Mouse (Mus musculus) megakaryocyte, embryonic 14.5 days (primary cell): ENCODE data around the gene Smim5. TPM values are rescaled to one million over a fixed set of nuclear protein-coding genes. Genes with fewer than 3 reads are reported as not detected.
"Not testable (repeated sequence)": the region's sequence is repeated elsewhere in the genome, so short reads cannot be mapped to it uniquely, and the experiment has no call there.

Source experiments
- H3K27me3 ChIP-seq: replicated peaks from 2 replicates; pipeline ENCODE3; 2012; ENCODE audit warnings: inconsistent platforms
- H3K36me3 ChIP-seq: replicated peaks from 2 replicates; pipeline ENCODE3; 2012; ENCODE audit warnings: low read length, inconsistent platforms, mixed read lengths
- H3K4me1 ChIP-seq: 2 replicates; pipeline ENCODE4 v1.6.1; 2012; ENCODE audit warnings: inconsistent platforms
- H3K4me3 ChIP-seq: replicated peaks from 2 replicates; pipeline ENCODE3; 2012; ENCODE audit warnings: moderate library complexity, mild to moderate bottlenecking, inconsistent platforms
- H3K9me3 ChIP-seq: 2 replicates; pipeline ENCODE4 v1.6.1; 2012; ENCODE audit warnings: inconsistent platforms
- FLI1 ChIP-seq: IDR thresholded peaks from 2 replicates; pipeline ENCODE4 v1.6.1; 2012; ENCODE audit warnings: low read length, inconsistent platforms, mixed read lengths
- GATA1 ChIP-seq: IDR thresholded peaks from 3 replicates; pipeline ENCODE4 v1.6.1; 2012; ENCODE audit warnings: mixed read lengths, low read length, inconsistent platforms, borderline replicate concordance
- polyA plus RNA-seq: library from polyadenylated mRNA; stranded (reverse); fragments of >175 nt; gene quantifications from 2 replicates; pipeline ENCODE4 v1.2.3, GENCODE M21; 2012; ENCODE audit warnings: low replicate concordance; ENCODE audit not compliant: insufficient read depth

Gene Smim5
- polyA plus RNA-seq = 6.7 and 13.1 TPM in 2 replicates

DNA sequence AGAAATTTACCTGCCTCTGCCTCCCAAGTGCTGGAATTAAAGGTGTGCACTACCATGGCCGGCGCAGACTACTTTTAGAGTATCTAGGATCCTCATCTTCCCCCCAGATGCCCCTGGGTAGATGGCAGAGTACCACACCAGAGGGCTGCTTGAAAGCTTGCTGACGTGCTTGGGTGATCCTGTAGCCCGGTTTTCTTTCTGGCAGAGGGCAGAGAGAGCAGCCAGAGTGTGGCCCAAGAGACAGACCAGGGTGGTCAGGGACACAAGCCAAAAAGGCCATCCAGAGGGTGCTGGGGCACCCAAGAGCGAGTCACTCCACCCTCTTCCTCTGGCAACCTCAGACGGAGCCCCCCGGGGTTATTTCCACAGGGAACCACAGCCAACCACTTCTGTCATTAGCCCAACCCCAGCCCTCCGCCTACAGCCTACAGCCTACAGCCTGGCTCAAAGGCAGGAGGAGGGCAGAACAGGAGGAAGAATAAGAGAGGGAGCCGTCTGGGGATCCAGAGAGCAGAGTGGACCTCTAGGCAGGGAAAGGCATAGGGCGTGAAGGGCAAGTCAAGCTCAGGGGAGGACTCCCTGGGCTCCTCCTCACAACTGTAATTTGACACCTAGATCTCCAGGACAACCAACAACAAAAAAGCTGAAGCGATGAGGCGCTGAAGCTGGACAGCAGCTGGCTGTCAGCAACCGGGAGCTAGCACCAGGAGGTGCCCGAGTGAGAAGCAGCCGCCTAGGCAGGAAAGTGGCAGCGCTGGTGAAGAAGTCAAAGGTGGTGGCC, at the start of gene Smim5:
Smim5 (plus strand) TSS at position 481 of the 781 bp plus-strand sequence.
- H3K36me3 ChIP-seq = peaks cover 74% of the 10 kb centered on the region
- peaks cover 81% of the 10 kb centered on the region for H3K4me1 ChIP-seq
- H3K4me3 ChIP-seq = peak within 1 kb of the TSS; percentile 93
- peaks cover 2% of the 10 kb centered on the region for H3K27me3 ChIP-seq
- H3K9me3 ChIP-seq = no peaks in the 10 kb centered on the region
- no peak for TF ChIP-seq FLI1
- no peak for TF ChIP-seq GATA1

DNA sequence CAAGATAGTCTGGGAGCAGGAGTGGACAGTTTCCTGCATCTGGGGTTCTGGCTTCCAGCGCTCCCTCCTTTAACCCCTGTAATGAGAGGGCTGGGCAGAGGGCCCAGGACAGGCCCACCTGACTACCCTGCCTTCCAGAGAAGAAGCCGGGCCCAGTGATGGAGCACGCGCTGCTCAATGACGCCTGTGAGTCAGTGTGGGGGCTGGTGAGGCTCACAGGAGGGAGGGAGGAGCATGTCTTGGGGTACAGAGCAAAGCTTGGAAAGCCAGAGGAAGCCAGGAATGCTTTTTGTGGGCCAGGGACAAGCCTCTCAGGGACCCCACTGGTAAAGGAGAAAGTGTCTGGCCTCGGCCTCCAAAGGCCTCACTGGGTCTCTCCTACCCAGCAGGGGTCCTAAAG, 45.1 kb upstream of the Smim5 start:
- H3K4me1 ChIP-seq = peaks cover 16% of the 10 kb centered on the region
- no peak for TF ChIP-seq FLI1
- TF ChIP-seq GATA1 = no peak
- peaks cover 9% of the 10 kb centered on the region for H3K9me3 ChIP-seq
- H3K4me3 ChIP-seq = no peak overlapping the region
- peaks cover 64% of the 10 kb centered on the region for H3K27me3 ChIP-seq
- peaks cover 34% of the 10 kb centered on the region for H3K36me3 ChIP-seq

GRCm38 (mm10) chr11:115857146-115857545, 42.6 kb upstream of the Smim5 start:
- Histone ChIP-seq H3K27me3 (peaks cover 83% of the 10 kb centered on the region), H3K4me1 (peaks cover 21% of the 10 kb centered on the region), H3K36me3 (peaks cover 12% of the 10 kb centered on the region)
- H3K9me3 ChIP-seq, H3K4me3 ChIP-seq: not testable (repeated sequence)

DNA sequence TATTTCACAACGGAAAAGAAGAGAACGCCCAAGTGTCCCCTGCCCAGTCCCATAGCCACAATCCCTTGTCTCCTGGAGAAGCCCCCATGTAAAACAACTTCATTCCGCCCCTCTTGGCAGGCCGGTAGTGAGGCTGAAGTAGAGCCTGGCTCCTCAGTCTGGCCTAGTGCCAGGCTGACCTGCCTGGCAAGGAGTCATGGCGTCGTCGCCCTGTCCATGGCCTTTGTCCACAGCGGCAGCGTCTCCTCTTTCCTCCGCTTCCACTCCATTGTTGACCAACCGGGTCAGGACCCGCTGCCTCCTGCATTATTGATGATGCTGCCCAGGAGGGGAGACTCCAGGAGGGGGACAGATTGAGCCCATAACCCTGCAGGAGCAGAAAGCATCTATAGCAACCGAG, 41.8 kb upstream of the Smim5 start:
- Histone ChIP-seq H3K4me3 (no peak overlapping the region), H3K27me3 (peaks cover 89% of the 10 kb centered on the region), H3K4me1 (peaks cover 21% of the 10 kb centered on the region), H3K9me3 (peaks cover 9% of the 10 kb centered on the region), H3K36me3 (peaks cover 7% of the 10 kb centered on the region)
- TF ChIP-seq FLI1 (no peak), GATA1 (no peak)

DNA sequence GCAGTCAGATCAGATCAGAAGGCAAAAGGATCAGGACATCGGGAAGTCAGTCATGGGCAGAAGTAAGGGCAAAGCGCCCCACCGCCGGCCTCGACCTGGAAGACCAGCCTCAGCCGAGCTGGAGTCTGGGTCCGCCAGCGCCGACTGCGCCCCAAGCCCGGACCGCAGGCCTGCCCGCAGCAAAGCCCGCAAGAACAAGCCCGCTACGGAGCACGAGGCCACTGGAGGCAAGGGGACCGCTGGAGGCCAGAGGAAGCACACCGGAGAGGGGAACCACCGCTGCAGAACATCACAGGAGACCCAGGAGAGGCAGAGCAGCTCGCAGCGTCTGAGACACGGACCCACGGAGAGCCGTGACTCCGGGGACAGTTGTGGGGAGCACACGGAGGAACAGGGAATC, 41.4 kb upstream of the Smim5 start, which contains the start of gene Myo15b:
Myo15b (plus strand) TSS at position 53 of the 400 bp plus-strand sequence.
- peaks cover 21% of the 10 kb centered on the region for H3K4me1 ChIP-seq
- H3K36me3 ChIP-seq = peaks cover 3% of the 10 kb centered on the region
- peaks cover 89% of the 10 kb centered on the region for H3K27me3 ChIP-seq
- peak within 1 kb of the TSS; percentile 88 for H3K4me3 ChIP-seq
- TF ChIP-seq FLI1 (no peak), GATA1 (no peak)
- peaks cover 9% of the 10 kb centered on the region for H3K9me3 ChIP-seq

- Histone ChIP-seq H3K27me3 (peaks cover 86% of the 10 kb centered on the region), H3K4me1 (peaks cover 21% of the 10 kb centered on the region), H3K4me3 (peak overlapping the region; percentile 88), H3K9me3 (peaks cover 9% of the 10 kb centered on the region), H3K36me3 (no peaks in the 10 kb centered on the region)
- TF ChIP-seq GATA1 = no peak
- TF ChIP-seq FLI1 = no peak
Observed at GRCm38 (mm10) chr11:115859143-115859945, 40.4 kb upstream of the Smim5 start.

DNA sequence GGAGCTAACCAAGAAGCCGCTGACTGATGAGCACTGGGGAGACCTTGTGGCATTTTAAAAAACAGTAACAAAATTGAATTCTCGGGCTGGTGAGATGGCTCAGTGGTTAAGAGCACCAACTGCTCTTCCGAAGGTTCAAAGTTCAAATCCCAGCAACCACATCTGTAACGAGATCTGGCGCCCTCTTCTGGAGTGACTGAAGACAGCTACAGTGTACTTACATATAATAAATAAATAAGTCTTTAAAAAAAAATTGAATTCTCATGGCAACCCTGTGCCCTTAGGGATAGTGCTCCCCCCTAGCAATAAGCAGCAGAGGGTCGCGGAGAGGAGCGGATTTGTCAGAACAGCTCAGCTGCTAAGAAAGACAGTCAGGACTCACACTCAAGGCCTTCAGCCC, 35.9 kb upstream of the Smim5 start:
- Histone ChIP-seq H3K36me3 (no peaks in the 10 kb centered on the region), H3K4me1 (peaks cover 21% of the 10 kb centered on the region), H3K9me3 (no peaks in the 10 kb centered on the region), H3K27me3 (peaks cover 88% of the 10 kb centered on the region), H3K4me3 (no peak overlapping the region)
- TF ChIP-seq GATA1 (no peak), FLI1 (no peak)

- peak overlapping the region; percentile 31 for H3K4me3 ChIP-seq
- H3K4me1 ChIP-seq = peaks cover 22% of the 10 kb centered on the region
- TF ChIP-seq GATA1 (no peak), FLI1 (no peak)
- no peaks in the 10 kb centered on the region for H3K9me3 ChIP-seq
- H3K27me3 ChIP-seq = peaks cover 90% of the 10 kb centered on the region
- no peaks in the 10 kb centered on the region for H3K36me3 ChIP-seq
Observed at GRCm38 (mm10) chr11:115869393-115869792, 30.4 kb upstream of the Smim5 start.

GRCm38 (mm10) chr11:115872437-115872836, 27.3 kb upstream of the Smim5 start:
- TF ChIP-seq GATA1 = no peak
- TF ChIP-seq FLI1 = no peak
- H3K9me3 ChIP-seq = no peaks in the 10 kb centered on the region; the same call in 1 of the 2 replicates
- no peaks in the 10 kb centered on the region for H3K36me3 ChIP-seq
- no peak overlapping the region for H3K4me3 ChIP-seq
- peaks cover 25% of the 10 kb centered on the region for H3K4me1 ChIP-seq
- H3K27me3 ChIP-seq = peaks cover 89% of the 10 kb centered on the region

- Histone ChIP-seq H3K4me3 (no peak overlapping the region), H3K4me1 (peaks cover 22% of the 10 kb centered on the region), H3K9me3 (no peaks in the 10 kb centered on the region; the same call in 1 of the 2 replicates), H3K27me3 (peaks cover 90% of the 10 kb centered on the region), H3K36me3 (no peaks in the 10 kb centered on the region)
- TF ChIP-seq FLI1 (no peak), GATA1 (no peak)
Observed at GRCm38 (mm10) chr11:115875935-115876334, 23.8 kb upstream of the Smim5 start.
